Mouse (Mus musculus) embryonic facial prominence, embryonic 11.5 days (tissue): ENCODE measurements around the gene Ccdc33. TPM values are rescaled to one million over a fixed set of nuclear protein-coding genes. Genes with fewer than 3 reads are reported as not detected.

Experiments used
- ATAC-seq: fragments of 200-750 bp; cut with Nextera tagmentation; replicated peaks from 2 replicates; pipeline ENCODE4 v1.8.0; 2017; ENCODE audit warnings: low read depth; ENCODE audit not compliant: insufficient number of reproducible peaks, low FRiP score, low TSS enrichment
- DNase-seq: peaks from one replicate; pipeline ENCODE4 v3.0.0-alpha.2; 2015; ENCODE audit warnings: low spot score
- H3K27ac ChIP-seq: fragments of 300-500 bp; sonication (generic); replicated peaks from 2 replicates; pipeline ENCODE4 v1.5.1; 2014; ENCODE audit warnings: mild to moderate bottlenecking, low read depth, low read length, control low read depth
- H3K27me3 ChIP-seq: fragments of 300-500 bp; sonication (generic); 2 replicates; pipeline ENCODE4 v1.6.1; 2014; ENCODE audit warnings: mild to moderate bottlenecking, low read length, moderate library complexity, mixed read lengths; ENCODE audit not compliant: control insufficient read depth, insufficient read depth
- H3K36me3 ChIP-seq: fragments of 300-500 bp; sonication (generic); replicated peaks from 2 replicates; pipeline ENCODE4 v1.6.1; 2014; ENCODE audit warnings: low read depth, mild to moderate bottlenecking, low read length, moderate library complexity, mixed read lengths; ENCODE audit not compliant: control insufficient read depth, insufficient read depth
- H3K4me1 ChIP-seq: fragments of 300-500 bp; sonication (generic); 2 replicates; pipeline ENCODE4 v1.6.1; 2014; ENCODE audit warnings: low read length, mixed read lengths; ENCODE audit not compliant: control insufficient read depth, insufficient read depth
- H3K4me2 ChIP-seq: fragments of 300-500 bp; sonication (generic); 2 replicates; pipeline ENCODE4 v1.6.1; 2014; ENCODE audit warnings: low read depth, mild to moderate bottlenecking, control low read depth, low read length, moderate library complexity
- H3K4me3 ChIP-seq: fragments of 300-500 bp; sonication (generic); 2 replicates; pipeline ENCODE4 v1.5.1; 2014; ENCODE audit warnings: low read depth, low read length, control low read depth
- H3K9ac ChIP-seq: fragments of 300-500 bp; sonication (generic); replicated peaks from 2 replicates; pipeline ENCODE4 v1.6.1; 2014; ENCODE audit warnings: mild to moderate bottlenecking, control low read depth, low read length
- H3K9me3 ChIP-seq: fragments of 300-500 bp; sonication (generic); replicated peaks from 2 replicates; pipeline ENCODE4 v1.6.1; 2016; ENCODE audit warnings: mild to moderate bottlenecking, low read length, inconsistent platforms, mixed read lengths; ENCODE audit not compliant: control insufficient read depth
- WGBS: fragments of 180-500 bp; shearing (Covaris S2); extraction: QIAGEN DNeasy Blood & Tissue Kit; methylation state at CpG from one replicate; pipeline ENCODE4 v1.1.7; 2014; 5-methylcytosine and 5-hydroxymethylcytosine counted together
- polyA plus RNA-seq: library from polyadenylated mRNA; unstranded; fragments of >200 nt; fragmentation: Nextera tagmentation; extraction: Ambion mirVana; gene quantifications from 2 replicates; pipeline ENCODE4 v1.2.1, GENCODE M21; 2014

The Ccdc33 gene
- polyA plus RNA-seq, 1 experiment from 2014 or later, result 0.77 TPM

DNA sequence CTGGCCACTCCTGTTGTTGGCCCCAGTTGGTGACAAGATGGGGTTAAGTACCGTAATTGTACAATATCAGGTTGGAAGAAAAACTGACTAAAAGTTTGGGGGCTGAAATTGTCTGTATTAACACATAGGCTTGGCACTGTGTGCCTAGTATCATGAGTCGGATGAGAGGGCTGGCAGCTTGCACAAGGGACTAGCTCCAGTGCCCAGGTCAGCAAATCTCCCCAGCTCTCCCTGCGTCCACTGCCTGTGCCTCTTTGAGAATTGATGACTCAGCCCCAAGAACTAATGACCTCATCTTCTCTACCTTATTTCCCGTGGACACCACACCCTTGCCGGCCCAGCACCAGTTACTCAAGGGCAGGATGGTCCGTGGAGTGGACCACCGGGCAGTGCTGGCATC is 68.8 kb downstream of the Ccdc33 start:
- 73% methylated on average over 7 of the region's 7 CpGs for WGBS
- no peaks in the 10 kb centered on the region for H3K9me3 ChIP-seq
- ATAC-seq, result no peak
- no peaks in the 10 kb centered on the region for H3K27me3 ChIP-seq
- no peak overlapping the region for H3K27ac ChIP-seq
- peaks cover 3% of the 10 kb centered on the region; the same call in 1 of the 2 replicates for H3K4me1 ChIP-seq
- DNase-seq, result no peak
- H3K4me2 ChIP-seq, result no peak overlapping the region
- H3K36me3 ChIP-seq, result no peaks in the 10 kb centered on the region
- H3K4me3 ChIP-seq, result no peak overlapping the region
- H3K9ac ChIP-seq, result no peak overlapping the region

DNA sequence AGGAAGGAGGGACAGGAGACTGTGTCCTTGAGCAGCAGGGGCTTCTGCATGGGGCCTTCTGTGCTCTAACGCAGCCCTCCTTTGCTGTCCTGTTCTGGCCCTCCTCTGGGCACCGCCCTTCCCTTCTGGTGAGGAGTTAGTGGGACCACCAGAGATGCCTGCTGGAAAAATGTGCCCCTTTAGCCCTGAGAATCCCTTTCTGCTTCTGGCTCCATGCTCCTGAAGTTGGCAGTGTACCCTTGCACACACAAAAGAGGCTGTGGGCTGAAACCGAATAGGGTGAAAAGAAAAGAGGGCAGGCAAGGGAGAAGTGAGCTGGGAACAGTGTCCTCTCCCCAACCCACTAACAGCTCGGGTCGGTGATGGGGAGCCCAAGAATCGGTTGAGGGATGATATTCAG is 69.4 kb downstream of the Ccdc33 start:
- 61% methylated on average over 6 of the region's 6 CpGs for WGBS
- H3K27ac ChIP-seq, result no peak overlapping the region
- no peaks in the 10 kb centered on the region for H3K27me3 ChIP-seq
- peaks cover 3% of the 10 kb centered on the region; the same call in 1 of the 2 replicates for H3K4me1 ChIP-seq
- H3K4me2 ChIP-seq, result no peak overlapping the region
- ATAC-seq (no peak), DNase-seq (no peak)
- no peak overlapping the region for H3K9ac ChIP-seq
- H3K36me3 ChIP-seq, result no peaks in the 10 kb centered on the region
- no peaks in the 10 kb centered on the region for H3K9me3 ChIP-seq
- H3K4me3 ChIP-seq, result no peak overlapping the region

DNA sequence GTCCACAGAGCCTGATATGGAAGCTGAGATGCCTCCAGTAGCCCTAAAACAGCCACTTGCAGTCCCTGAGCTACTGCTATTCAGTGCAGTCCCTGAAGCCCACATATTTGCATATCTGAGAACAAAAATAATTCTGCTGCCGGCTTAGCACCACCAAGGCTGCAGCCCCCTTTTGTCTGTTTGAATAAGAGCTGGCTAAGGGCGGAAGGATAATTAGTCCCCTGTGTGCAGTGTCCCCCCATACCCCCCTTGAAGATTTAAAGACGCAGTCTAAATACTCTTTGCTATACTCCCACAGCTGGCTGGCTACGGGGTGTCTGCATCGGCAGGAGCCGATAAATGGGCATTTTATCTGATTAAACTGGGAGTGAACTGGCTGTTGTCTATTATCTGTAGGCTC is 70.0 kb downstream of the Ccdc33 start:
- H3K4me1 ChIP-seq, result peaks cover 3% of the 10 kb centered on the region
- WGBS, result 19% methylated on average over 6 of the region's 6 CpGs
- no peak overlapping the region for H3K27ac ChIP-seq
- no peaks in the 10 kb centered on the region for H3K36me3 ChIP-seq
- H3K4me3 ChIP-seq, result no peak overlapping the region
- no peak overlapping the region for H3K4me2 ChIP-seq
- H3K9ac ChIP-seq, result no peak overlapping the region
- ATAC-seq (no peak), DNase-seq (peak; percentile 52)
- no peaks in the 10 kb centered on the region for H3K9me3 ChIP-seq
- no peaks in the 10 kb centered on the region for H3K27me3 ChIP-seq

DNA sequence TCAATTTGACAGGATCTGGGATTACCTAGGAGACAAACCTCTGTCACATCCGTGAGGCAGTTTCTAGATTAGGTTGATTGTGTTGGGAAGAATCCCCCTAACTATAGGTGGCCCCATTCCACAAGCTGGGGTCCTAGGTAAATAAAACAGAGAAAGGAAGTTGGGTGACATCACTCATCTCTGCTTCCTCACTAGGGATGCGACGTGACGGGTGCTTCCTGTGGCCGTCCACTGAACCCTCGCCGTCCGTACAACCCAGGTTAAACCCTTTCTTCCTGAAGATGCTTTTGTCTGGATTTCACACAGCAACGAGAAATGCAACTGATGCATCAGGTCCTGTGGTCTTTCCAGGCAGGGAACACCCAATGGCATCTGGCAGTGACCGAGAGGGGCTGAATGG is 71.6 kb downstream of the Ccdc33 start:
- H3K27ac ChIP-seq, result no peak overlapping the region

DNA sequence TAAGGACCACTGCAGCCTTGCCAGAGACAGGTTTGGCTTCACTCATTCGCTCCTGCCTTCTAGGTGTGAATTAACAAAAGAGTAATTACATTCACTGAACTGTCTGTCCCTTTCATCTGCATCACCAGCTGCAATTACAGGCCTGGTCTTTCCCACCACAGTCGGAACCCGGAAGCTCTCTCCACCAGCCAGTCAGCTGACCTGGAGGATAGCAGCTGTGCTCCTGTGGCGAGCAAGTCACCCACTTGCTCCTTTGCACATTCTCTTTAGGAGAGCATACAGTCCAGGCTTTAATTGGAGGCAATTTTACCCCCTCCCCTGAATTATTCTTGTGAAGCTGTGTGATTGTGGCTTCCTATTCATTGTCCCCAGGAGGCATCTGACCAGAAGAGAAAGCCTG is 73.0 kb downstream of the Ccdc33 start:
- peaks cover 14% of the 10 kb centered on the region for H3K4me1 ChIP-seq
- no peak overlapping the region for H3K4me2 ChIP-seq
- no peak overlapping the region for H3K9ac ChIP-seq
- H3K36me3 ChIP-seq, result no peaks in the 10 kb centered on the region
- H3K27me3 ChIP-seq, result no peaks in the 10 kb centered on the region
- ATAC-seq, result no peak
- no peak overlapping the region for H3K4me3 ChIP-seq
- 26% methylated on average over 4 of the region's 4 CpGs for WGBS
- DNase-seq, result no peak
- H3K27ac ChIP-seq, result no peak overlapping the region
- no peaks in the 10 kb centered on the region for H3K9me3 ChIP-seq

More for the DNA sequence above, 71.6 kb downstream of the Ccdc33 start:
- H3K9me3 ChIP-seq, result no peaks in the 10 kb centered on the region
- no peaks in the 10 kb centered on the region for H3K36me3 ChIP-seq
- no peak overlapping the region for H3K4me3 ChIP-seq
- no peak overlapping the region for H3K4me2 ChIP-seq
- DNase-seq (no peak), ATAC-seq (no peak)
- H3K4me1 ChIP-seq, result peaks cover 8% of the 10 kb centered on the region
- WGBS, result 75% methylated on average over 10 of the region's 10 CpGs
- H3K27me3 ChIP-seq, result no peaks in the 10 kb centered on the region
- no peak overlapping the region for H3K9ac ChIP-seq

- H3K4me2 ChIP-seq, result no peak overlapping the region
- DNase-seq, result no peak
- WGBS, result 26% methylated on average over 10 of the region's 10 CpGs
These were observed 73.8 kb downstream of the Ccdc33 start for GRCm38 (mm10) chr9:58044828-58045227.

GRCm38 (mm10) chr9:58043496-58044017 is 75.1 kb downstream of the Ccdc33 start:
- Histone ChIP-seq H3K36me3 (no peaks in the 10 kb centered on the region), H3K9ac (no peak overlapping the region), H3K27ac (0 out of 2 replicates have a peak overlapping the region, but pooled peaks have one; percentile 42), H3K4me1 (peaks cover 14% of the 10 kb centered on the region), H3K4me3 (no peak overlapping the region), H3K9me3 (no peaks in the 10 kb centered on the region), H3K4me2 (no peak overlapping the region), H3K27me3 (no peaks in the 10 kb centered on the region; the same call in 1 of the 2 replicates)
- WGBS, result 85% methylated on average over 10 of the region's 10 CpGs
- ATAC-seq, result no peak
- DNase-seq, result no peak

More at GRCm38 (mm10) chr9:58044828-58045227, 73.8 kb downstream of the Ccdc33 start:
- Histone ChIP-seq H3K9me3 (no peaks in the 10 kb centered on the region), H3K36me3 (no peaks in the 10 kb centered on the region), H3K4me3 (no peak overlapping the region), H3K27ac (no peak overlapping the region; the same call in 1 of the 2 replicates), H3K9ac (no peak overlapping the region), H3K27me3 (no peaks in the 10 kb centered on the region), H3K4me1 (peaks cover 14% of the 10 kb centered on the region)
- ATAC-seq, result no peak

DNA sequence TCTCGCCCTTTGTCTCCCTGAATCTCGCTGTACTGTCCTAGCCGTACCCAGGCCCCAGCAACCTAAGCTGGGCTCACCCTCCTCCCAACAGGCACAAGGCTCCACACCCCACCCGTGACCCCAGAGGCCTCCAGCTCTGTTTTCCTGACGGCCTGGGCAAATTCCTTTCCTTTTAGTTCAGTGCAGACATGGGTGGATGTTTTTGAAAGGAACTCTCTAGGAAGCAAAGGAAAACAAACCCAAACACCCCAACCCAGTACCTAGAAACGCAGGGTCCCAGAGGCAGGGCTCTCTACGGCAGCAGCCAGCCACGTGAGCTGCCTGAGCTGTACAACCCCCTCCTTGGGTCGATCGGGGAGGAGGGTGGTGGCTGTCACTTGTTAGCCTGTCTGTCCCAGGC is 76.2 kb downstream of the Ccdc33 start:
- Histone ChIP-seq H3K27me3 (peaks cover 6% of the 10 kb centered on the region), H3K9ac (no peak overlapping the region; the same call in none of the 2 replicates), H3K4me2 (no peak overlapping the region), H3K27ac (peak overlapping the region; percentile 36), H3K36me3 (no peaks in the 10 kb centered on the region), H3K4me3 (no peak overlapping the region), H3K9me3 (no peaks in the 10 kb centered on the region), H3K4me1 (peaks cover 14% of the 10 kb centered on the region)
- DNase-seq (peak; percentile 21), ATAC-seq (no peak)
- 19% methylated on average over 10 of the region's 10 CpGs for WGBS
